Mouse (Mus musculus): ENCODE measurements around the gene Srsf10.

Srsf10 gene

DNA sequence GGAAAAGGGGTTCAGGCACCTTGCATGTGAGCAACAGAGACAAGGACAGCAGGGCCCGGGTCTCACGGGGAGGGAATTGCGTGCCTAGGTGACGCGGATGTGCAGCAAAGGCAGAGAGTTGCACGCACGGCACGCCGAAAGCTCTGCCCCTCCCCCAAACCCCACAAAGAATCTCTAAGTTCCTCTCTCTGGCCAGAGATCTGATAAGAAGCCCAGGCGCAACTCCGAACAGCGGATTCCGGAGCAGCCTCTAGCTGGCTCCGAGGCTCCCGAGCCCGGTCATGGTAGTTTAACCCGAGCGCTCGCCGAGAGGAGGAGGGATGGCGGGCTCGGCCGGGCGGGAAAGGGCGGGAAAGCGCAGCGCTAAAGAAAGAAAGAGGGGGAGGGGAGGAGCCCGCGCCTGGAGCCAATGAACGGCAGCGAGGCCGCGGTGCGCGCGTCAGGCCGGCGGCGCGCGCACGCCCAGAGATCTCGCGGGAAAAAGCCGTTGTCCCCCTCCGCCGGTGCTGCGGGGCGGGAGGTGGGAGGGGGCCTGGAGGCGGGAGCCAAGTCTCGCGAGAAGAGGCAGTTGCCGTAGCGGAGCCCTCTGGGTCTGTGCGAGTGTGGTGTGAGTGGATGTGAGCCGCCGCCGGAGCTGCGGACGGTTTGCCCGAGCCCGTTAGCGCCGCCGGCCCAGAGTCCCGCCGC, at the start of gene Srsf10:
Srsf10 (plus strand) TSS at position 212 of the 687 bp plus-strand sequence.
- peak; percentile 97 for DNase-seq (ENCODE audit: low read depth, low spot score)

DNA sequence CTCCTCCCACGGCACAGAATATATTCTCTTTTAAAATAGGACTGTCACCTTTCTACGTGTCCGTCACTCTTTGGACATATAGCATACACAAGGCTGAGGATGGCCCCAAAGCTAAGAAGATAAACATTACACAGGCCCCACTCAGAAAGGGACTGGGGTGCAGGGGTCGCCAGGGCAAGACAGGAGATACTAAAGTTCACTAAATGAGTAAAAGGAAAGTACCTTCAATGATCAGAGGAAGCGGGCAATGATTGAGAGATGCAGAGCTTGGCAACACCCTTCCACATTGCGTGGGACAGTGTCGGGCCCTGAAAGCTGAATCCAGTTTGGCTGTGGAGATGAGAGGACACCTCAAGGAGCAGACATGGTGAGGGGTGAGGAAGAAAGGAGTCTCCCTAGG, 40.7 kb upstream of the Srsf10 start:
- DNase-seq (ENCODE audit: low read depth, low spot score) = no peak

DNA sequence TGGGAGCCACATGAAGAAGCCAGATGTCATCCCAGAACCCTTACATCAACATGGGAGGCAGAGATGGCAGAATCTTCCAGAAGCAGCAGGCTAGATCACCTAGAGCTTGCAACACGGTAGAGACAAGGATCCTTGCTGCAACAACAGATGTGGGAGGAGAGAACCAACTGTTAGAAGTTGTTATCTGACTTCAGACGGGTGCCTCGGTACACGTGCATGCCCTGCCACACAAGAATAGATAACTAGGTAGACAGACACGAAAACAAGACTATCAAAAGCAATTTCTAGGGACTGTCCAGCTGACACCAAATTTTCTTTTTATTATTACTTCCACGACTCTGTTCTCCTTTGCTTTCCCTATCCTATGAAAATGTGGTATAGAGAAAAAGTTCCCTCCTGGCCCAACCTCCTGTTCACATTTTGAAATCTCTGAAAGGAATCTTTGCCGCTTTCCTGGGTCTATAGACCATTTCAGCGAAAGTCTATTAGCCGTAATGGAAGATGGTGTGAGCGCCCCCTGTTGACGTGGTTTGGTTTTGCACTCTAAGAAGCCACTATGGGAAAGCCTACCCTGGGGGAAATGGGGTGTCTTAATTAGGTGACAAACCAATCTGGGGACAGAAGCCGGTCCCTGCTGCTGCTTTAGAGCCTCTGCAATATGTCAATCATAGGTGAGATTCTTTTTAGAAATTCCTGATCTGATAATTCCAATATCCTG, 38.5 kb upstream of the Srsf10 start:
- no peak for DNase-seq (ENCODE audit: low read depth, low spot score)

DNA sequence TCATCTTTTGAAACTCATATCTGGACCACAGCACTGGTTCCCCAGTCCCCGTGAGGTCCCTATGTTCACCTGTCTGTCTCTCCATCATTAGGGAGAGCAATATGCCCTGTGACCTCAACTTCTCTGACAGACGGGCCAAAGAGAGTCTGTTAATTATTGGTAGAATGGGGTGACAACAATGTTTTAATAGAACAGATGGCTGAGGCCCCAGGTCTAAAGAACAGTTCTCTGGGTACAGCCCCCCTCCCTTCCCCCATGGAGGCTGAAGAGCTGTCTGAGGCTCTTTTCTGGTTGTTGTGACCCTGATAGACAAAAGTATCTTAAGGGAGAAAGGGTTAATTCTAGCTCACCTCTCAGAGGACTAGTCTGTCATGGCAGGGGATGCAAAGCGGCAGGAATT, 37.2 kb upstream of the Srsf10 start:
- no peak for DNase-seq (ENCODE audit: low read depth, low spot score)

DNA sequence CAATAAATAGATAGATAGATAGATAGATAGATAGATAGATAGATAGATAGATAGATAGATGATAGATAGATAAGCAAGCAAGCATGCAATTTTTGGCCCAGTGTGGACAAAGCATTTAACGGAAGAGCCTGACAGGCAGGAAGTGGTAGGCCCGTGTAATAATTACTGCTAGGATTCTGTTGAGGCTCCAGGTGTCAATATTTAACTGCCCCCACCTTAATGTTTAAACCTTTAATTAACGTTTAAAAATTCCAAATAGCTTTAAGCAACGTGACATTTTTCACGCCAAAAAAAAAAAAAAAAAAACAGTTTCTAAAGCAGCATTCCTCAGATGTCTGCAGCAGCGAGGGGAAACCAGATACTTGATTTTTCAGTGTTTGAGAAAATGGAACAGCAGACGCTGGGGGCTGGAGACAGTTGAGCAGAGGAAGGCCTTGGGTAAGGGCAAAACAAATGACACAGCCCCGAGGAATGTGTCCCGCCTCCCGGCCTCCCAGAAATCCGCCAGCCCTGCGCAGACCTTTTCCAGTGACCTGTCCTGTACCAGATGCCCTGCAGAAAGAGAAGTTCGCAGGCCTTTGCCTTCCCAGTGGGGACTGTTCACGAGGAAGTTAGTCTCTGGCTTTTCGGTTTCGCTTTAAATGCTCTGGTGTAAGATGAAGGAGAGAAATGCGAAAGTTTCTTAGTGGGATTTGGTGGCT, 35.6 kb upstream of the Srsf10 start:
- DNase-seq (ENCODE audit: low read depth, low spot score) = no peak

DNA sequence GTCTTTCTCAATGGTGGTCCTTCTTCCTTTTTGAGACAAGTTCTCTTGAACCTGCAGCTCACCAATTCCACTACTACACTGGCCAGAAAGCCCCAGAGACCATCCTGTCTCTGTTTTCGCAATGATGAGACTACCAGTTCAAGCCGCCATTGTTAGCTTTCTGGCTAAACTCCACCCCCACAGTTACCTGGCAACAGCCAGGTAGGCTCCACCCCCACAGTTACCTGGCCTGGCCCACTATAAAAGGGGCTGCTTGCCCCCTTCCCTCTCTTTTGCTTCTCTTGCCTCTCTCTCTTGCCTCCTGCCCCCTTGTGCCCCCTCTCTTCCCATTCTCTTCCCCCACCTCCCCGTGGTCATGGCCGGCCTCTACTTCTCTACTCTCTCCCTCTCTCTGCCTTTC, 33.8 kb upstream of the Srsf10 start:
- DNase-seq (ENCODE audit: low read depth, low spot score) = no peak

DNA sequence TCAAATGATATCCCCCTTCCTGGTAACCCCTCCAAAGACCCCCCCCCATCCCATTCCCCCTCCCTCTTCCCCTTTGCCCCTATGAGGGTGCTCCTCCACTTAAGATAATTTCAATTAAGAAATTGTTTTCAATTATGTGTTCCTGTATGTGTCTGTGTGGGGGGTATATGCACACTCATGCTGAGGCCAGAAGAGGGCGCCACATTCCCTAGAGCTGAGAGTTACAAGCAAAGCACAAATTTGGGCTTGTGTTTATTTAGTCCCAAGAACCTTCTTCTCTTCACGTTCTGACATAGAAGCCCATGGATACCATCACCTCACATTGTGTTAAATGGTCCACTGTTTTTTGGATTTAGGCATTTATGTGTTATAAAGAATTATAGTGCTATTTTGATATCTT, 32.2 kb upstream of the Srsf10 start:
- no peak for DNase-seq (ENCODE audit: low read depth, low spot score)

DNA sequence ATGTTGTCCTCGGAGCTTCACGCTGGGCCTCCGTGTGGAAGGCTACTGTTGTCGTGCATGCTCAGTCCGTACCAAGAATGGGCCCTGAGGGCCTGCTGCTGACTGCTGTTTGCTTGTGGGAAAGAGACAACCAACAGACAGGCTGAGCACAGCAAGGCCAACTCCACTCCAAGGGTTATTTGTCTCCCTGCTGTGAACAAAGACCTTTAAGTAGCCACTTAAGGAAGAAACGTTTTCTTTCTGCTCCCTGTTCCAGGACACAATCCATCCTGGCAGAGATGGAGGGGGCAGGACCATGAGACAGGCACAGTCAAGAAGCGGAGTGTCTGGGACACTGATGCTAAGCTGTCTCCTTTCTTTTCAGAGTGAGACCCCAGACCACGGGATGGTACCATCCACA, 31.3 kb upstream of the Srsf10 start:
- no peak for DNase-seq (ENCODE audit: low read depth, low spot score)

DNA sequence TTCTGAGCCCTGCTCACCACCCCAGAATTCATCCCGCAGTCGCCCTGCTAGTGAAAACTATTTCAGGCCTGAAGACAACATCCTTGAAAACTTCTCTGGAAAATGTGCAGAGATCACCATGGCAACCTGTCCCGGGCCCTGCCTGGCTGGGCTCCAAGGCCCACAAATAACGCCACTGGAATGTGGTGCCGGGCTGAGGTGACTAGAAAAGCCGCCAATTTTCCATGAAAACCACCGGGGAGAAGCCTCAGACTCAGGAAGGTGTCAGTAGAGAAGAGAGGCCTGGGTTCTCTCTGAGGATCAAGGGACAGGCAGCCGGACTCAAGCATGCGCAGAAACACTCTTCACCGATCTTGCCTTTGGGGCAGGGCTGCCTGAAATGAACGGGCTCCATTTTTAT, 27.1 kb upstream of the Srsf10 start:
- peak; percentile 56 for DNase-seq (ENCODE audit: low read depth, low spot score)

DNA sequence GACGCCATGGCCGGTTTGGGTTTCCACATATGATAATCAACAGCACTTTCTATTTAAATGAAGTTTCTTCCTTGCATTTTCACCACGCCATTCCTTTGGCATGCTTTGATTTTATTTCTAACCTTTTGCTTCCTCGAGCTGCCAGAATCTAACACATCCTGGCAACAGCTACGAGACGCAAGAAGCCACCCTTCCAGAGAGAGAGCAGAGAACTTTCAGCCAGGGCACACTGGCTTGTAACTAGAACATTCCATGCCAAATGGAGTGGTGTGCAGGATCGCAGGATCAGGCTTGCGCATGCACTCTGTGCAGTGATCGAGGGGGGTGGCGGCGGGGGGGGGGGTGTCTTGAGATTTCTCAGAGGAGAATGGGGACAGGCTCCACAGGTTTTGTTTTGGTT, 23.5 kb upstream of the Srsf10 start:
- DNase-seq (ENCODE audit: low read depth, low spot score) = no peak

DNA sequence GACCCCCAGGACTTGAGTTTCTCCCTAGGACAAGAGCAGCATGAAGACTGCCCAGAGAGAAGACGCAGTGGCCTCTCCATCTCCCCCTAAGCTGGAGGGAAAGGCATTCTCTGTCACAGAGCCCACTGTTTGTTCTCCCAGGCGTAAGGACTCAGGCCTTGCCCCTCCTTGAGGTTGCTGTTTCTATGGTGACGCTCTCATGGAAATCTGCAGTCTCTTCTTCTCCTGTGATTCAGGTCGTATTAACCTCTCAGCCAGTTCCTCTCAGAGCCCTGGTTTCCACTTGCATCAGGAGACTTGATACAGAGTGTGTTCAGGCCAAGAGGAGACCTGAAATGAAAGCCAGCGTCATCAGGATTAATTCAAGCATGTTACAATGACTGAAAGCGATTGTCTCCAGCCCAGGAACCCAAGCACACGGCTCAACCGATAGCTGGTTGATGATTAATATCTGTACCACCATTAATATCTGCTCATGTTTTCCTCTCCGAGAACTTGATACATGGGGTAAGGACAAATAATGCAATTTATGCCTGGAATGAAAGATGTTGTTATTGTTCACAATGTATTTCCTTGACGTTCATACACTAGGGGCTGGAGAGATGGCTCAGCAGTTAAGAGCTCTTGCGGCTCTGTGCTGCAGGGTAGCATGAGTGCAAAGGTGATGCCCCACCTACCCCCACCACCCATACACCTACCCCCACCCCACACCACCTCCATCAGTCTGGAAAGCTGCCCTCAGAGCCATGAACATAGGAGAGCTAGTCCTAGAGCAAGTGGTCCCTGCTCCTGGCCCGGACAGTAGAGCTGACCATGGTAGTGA, 22.0 kb upstream of the Srsf10 start:
- no peak for DNase-seq (ENCODE audit: low read depth, low spot score)

DNA sequence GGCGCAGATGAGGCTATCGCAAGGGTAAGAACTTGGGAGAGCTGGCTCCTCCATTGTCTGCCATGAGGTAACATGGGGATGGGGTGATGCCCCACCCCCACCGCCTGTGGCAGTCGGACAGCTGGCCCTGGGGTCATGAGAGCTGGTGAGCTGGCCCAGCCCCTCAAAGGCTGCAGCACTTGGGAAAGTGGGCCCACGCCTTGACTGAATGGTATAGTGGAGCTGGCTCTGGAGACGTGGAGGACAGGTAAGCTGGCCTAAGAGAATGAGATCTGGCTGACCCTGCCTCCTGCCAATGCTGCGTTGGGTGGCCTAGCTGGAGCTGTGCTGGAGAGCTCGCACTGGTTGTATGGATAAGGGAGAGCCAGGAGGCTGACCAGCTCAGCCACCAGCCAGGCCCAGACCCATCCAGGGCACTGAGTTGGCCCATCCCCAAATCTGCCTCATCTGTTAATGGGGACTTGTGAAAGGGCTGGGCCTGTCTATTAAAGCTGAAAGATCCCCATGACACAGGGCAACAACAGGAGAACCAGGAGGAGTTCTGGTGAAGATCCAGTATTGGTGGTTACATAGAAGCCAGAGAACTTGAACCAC, 21.3 kb upstream of the Srsf10 start:
- DNase-seq (ENCODE audit: low read depth, low spot score) = no peak

DNA sequence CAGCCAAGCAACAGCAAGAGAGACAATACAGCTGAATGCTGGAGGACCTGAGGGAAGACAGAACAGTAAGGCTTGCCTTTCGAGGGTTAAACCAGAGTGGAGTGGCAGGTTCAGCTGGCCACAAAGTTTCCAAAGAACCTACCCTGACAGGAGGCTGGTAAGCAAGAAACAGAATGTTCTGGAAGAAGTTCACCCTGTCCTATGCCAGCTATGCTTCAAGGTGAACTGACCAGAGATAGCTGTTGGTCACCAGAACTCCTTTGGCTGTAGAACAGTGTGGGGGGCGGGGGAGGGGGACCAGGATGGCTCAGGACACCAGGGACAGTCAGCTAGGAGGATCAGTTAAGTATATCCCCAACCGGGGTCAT, 16.6 kb upstream of the Srsf10 start:
- DNase-seq (ENCODE audit: low read depth, low spot score) = no peak

DNA sequence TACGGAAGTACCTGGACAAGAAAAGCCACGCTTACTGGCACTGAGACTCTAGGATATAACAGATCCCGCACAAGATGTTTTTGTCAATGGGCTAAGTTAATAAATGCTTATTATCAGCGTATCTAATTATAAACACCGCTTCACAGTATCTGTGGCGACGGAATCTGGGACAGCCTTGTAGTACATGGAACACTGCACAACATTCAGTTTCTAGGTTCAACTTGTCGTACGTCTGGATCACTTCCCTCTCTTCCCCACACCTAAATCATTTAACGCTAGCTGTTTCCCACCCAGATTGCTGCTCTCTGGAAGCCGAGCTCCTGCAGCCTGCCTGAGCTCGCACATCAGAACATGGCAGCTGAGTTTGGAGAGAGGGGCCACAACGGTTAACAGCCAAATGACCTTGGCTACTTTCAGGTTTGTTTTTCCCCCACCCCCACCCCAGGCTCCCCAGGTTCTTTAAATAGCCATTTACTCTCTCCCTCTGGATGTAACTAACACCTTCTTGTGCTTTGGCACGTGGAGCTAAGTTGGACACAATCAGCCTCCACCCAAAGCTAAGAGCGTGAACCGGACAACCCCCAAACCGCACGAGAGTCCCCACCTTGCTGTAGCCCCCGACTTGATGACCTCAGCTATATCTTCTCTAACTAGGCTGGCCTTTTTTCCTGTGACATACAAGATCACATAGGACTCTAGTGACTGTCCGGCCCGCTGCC, 16.1 kb upstream of the Srsf10 start:
- DNase-seq (ENCODE audit: low read depth, low spot score) = no peak

DNA sequence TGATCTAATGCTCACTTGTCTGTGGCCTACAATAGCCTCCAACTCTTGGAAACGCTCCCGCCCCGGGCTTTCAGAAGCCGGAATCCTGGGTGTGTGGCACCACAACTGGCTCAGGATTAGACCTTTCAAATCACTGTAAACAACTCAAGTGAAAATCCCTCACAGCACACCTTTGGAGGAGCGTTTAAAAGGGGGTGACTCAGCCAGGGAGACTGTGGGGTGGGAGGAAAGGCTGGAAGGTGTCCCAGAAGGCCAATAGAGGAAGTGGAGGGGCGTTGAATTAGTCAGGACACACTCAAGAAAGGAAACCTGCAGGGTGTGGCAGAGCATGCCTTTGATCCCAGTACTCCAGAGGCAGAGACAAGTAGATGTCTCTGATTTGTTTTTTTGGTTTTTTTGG, 11.1 kb upstream of the Srsf10 start:
- DNase-seq (ENCODE audit: low read depth, low spot score) = no peak

DNA sequence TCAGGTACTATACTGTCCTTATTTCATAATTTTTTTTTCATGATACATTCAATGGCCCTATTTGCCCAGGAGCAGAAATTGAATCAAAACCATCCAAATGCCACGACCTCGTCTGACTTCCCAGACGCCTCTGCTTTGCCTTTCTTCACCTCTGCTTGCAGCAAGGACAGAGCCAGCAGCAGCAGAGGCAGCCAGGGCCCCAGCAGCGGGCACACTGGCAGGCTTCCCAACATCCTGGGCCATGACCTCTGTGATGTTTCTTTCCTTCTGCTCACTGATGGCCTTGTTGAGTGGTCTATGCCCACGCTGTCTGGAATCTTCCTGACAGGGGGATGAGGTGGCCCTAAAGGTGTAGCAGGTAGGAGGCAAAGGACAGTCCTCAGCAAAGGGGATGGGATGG, 8.0 kb upstream of the Srsf10 start:
- no peak for DNase-seq (ENCODE audit: low read depth, low spot score)

DNA sequence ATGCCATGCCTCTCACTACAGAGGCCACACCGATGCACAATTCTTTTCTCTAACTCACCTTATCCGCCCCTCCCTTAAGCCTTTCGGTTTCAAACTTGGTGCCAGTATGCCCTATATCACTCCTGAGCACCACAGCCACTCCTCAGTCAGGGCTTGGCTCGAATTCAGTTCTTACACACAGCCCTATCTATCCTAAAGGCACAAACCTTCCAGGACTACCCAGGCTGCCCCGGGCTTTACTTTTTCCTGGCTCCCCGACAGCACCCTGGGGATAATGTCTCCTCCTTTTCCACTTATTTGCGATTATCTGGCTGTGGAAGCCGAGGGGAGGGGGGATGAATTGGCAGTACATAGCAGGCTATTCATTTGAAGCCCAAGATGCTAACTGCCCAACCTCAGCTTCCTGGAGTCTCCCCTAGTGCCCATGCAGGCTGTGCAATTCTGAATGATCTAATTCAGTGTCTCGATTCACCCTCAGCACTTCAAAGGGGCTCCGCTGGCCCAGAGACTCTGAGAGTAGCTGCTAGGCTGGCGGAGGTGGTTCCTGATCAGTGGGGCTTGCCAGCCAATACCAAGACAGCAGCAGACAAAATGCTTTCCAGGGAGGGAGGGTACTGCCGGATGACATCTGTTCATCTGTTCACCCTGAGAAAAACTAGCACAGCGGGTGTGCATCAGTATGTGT, 5.0 kb upstream of the Srsf10 start:
- no peak for DNase-seq (ENCODE audit: low read depth, low spot score)

DNA sequence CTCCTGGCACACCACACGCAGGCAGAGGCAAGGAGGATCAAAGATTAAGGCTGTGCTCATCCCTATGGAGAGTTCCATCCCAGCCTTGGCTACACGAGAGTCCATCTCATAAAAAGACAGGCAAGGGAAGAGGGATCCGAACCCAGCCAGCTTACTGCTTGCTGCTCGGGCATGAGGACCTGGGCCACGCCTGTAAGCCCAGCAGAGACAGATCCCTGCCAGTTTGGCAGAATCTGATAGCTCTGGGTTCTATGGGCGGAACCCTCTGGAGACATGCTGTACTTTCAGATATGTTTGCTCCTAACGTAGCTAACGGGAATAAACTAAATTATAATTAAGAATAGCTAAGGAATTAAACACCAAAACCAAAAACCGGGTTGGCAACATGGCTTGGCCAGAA, 3.6 kb upstream of the Srsf10 start:
- DNase-seq (ENCODE audit: low read depth, low spot score) = no peak

DNA sequence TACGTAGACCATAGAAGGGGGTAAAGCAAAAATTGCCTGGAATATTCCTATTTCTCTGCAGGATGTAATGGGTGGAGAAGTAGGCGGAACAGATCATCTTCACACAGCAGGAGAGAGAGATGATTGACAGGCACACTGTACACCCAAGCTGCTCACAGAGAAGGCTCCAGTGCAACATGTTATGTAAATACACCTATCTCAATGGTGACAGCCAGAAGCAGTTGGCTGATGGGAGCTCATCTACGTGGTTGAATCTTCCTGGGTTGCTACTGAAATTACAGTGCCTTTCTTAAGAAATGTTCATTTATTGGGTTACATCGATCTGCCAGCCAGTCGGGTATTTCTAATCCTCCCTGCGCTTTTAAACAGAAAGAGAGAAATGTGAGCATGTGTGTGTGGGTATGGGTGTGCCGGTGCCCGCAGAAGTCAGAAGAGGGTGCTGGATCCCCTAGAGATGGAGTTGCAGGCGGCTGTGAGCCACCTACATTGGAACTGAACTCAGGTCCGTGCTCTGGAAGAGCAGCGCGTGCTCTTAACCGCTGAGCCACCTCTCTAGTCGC, 1.5 kb upstream of the Srsf10 start:
- no peak for DNase-seq (ENCODE audit: low read depth, low spot score)

DNA sequence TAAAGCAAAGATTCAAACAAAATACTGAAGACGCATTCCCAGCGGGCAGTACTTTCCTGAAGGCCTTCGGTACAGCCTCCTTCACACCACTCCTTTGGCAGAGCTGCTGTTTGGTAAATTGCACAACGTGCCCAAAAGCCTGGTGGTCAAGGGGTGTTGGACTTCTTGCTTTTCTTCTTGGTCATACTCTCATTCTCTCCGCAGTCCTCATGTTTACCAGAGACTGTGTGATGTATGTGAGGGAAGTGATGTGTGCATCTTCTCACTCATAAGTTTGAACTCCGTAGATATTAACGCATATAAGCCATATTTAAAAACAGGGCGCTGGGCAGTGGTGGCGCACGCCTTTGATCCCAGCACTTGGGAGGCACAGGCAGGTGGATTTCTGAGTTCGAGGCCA, 917 bp upstream of the Srsf10 start:
- DNase-seq (ENCODE audit: low read depth, low spot score) = no peak

Measured in embryo, embryonic 11.5 days (tissue).